Mouse (Mus musculus): ENCODE data around the gene Meis2.

DNA sequence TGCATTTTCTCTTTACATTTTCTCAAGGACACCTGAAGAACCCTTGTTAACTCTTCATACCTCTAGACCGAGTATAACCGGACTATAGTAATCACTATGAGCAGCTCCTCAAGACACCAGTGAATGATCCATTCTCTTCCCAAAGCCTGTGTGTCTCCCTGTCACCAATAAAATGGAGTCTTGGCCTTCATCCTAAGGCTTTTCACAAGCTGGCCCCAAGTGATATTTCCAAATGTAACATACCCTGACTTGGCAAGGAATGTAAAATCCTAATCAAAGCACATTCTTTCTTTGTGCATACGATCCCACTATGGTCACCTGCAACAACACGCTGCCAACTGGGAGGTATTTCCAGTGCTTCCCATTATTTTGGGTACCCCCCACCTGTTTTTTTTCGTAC is 125.8 kb downstream of the Meis2 start:
- TF ChIP-seq CTCF (IDR thresholded peaks at IDR 0.05; ENCODE audit: low read depth, low read length) = no peak
- no peak for TF ChIP-seq POLR2A (IDR thresholded peaks at IDR 0.05; ENCODE audit: borderline replicate concordance, low read depth, low read length)
